Mouse (Mus musculus) hindbrain, embryonic 10.5 days (tissue): ENCODE measurements around the gene Fgf8. TPM values are rescaled to one million over a fixed set of nuclear protein-coding genes. Genes with fewer than 3 reads are reported as not detected.

Experiments
- DNase-seq: peaks from one replicate; pipeline ENCODE4 v3.0.0-alpha.2; 2017; ENCODE audit warnings: low spot score
- H3K27ac ChIP-seq: fragments of 300-500 bp; sonication (generic); 2 replicates; pipeline ENCODE4 v1.5.1; 2016; ENCODE audit warnings: mild to moderate bottlenecking, moderate library complexity
- H3K27me3 ChIP-seq: fragments of 300-500 bp; sonication (generic); 2 replicates; pipeline ENCODE4 v1.6.1; 2016; ENCODE audit warnings: mild to moderate bottlenecking; ENCODE audit not compliant: poor library complexity, insufficient read depth, severe bottlenecking
- H3K36me3 ChIP-seq: fragments of 300-500 bp; sonication (generic); 2 replicates; pipeline ENCODE4 v1.6.1; 2016; ENCODE audit warnings: mild to moderate bottlenecking, moderate library complexity
- H3K4me1 ChIP-seq: fragments of 300-500 bp; sonication (generic); replicated peaks from 2 replicates; pipeline ENCODE4 v1.6.1; 2016; ENCODE audit warnings: mild to moderate bottlenecking
- H3K4me3 ChIP-seq: fragments of 300-500 bp; sonication (generic); 2 replicates; pipeline ENCODE4 v1.5.1; 2016; ENCODE audit warnings: mild to moderate bottlenecking, moderate library complexity
- H3K9me3 ChIP-seq: fragments of 300-500 bp; sonication (generic); 2 replicates; pipeline ENCODE4 v1.6.1; 2016; ENCODE audit warnings: mild to moderate bottlenecking, moderate library complexity
- WGBS: fragments of 180-500 bp; shearing (Covaris S2); methylation state at CpG from one replicate; pipeline ENCODE4 v1.1.7; 2016; 5-methylcytosine and 5-hydroxymethylcytosine counted together
- polyA plus RNA-seq: library from polyadenylated mRNA; unstranded; fragments of >200 nt; fragmentation: Nextera tagmentation; extraction: Ambion mirVana; gene quantifications from 2 replicates; pipeline ENCODE4 v1.2.1, GENCODE M21; 2016

The Fgf8 gene
- polyA plus RNA-seq, 1 experiment from 2014 or later = 3.4 TPM

DNA sequence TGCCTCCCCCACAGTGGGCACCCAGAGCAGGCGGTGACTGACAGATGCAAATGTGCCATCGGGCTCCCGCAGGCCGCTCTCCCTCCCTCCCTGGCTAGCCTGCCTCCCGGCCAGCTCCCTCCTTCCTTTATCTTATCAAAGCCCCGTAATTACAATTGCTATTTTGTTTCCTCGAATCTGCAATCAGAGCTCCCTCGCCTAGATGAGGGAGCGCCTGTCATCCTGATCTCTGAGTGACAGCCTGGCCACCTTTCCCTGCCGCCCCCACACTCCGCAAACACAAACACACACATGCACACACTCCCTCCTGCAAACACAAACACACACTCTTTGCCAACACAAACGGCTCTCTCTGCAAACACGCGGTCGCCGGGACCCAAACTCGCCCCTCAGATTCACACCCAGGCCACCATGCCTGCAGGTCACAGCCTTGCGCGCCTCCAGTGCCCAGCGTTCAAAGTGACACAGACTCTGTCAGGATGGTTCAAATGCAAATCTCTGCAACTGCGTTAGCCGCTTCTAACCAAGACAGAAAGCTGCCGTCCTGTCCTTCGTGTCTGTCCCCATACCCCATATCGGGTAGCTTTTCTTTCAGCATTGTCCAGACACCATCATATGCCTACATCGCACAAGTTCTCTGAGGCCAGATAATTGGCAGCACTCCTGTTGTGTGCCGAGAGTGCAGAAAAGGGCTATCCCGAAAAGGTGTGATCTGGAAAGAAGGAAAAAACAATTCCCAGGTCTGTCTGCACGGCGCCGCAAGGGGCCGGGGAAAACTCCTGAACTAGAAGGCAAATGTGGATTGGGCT is 2.8 kb upstream of the Fgf8 start:
- Histone ChIP-seq H3K9me3 (no peaks in the 10 kb centered on the region), H3K4me1 (peaks cover 71% of the 10 kb centered on the region), H3K36me3 (peaks cover 2% of the 10 kb centered on the region), H3K27ac (no peak overlapping the region), H3K27me3 (peaks cover 77% of the 10 kb centered on the region), H3K4me3 (peak overlapping the region; percentile 26)
- under 1% methylated on average over 32 of the region's 32 CpGs for WGBS
- peak; percentile 39 for DNase-seq

DNA sequence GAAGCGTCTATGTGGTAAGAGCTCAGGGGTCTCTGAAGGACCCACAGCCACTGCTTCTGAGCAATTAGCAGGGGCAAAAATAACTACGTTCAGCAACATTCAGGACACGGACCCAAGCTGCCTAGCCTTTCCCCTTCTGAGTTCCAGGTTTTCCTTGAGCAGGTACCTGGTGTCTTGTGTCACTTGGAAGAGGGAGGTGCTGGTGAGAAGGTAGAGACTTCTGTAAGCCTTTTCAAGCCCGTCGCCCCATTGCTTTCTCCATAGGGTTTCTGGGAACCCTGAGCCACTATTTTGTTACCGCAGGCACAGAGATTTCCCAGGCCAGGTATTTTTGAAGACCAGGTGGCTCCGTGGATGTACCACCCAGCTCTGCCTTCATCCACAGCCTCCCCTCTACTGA is 904 bp upstream of the Fgf8 start:
- H3K36me3 ChIP-seq = no peaks in the 10 kb centered on the region
- WGBS = 17% methylated on average over 7 of the region's 7 CpGs
- H3K27me3 ChIP-seq = peaks cover 96% of the 10 kb centered on the region
- peaks cover 66% of the 10 kb centered on the region for H3K4me1 ChIP-seq
- H3K9me3 ChIP-seq = no peaks in the 10 kb centered on the region
- H3K27ac ChIP-seq = no peak overlapping the region
- DNase-seq = no peak
- peak overlapping the region; percentile 57; the same call in 1 of the 2 replicates for H3K4me3 ChIP-seq

DNA sequence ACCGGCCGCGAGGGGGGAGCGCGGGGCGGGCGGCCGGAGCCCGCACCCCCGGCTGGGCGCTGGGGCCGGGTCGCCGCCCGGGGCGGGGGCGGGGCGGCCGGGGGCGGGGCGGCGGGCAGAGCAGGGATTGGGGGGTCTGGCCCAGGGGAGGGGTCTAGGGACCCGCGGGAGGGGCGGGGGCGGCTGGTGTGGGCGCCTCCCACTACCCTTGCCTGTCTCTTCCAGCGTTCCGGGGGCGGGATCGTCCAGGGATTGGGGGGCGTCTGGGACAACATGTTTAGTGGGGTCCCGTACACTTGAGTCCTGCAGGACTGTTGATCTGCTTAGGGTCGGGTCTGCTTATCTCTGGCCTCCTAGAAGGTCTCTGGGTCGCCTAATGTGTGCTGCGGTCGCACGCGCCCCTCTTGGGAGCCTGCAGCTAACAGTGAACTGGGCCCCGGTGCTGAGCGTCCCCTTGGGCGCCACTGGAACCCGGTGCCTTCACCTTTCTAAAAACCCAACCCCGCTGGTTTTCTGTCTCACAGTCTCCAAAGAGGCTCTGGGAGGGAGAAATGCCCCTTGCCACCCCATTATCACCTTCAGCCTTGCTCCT is 365 bp upstream of the Fgf8 start:
- Histone ChIP-seq H3K4me3 (peak overlapping the region; percentile 57), H3K36me3 (no peaks in the 10 kb centered on the region), H3K4me1 (peaks cover 62% of the 10 kb centered on the region), H3K27ac (no peak overlapping the region), H3K9me3 (no peaks in the 10 kb centered on the region), H3K27me3 (peaks cover 96% of the 10 kb centered on the region)
- WGBS = 1% methylated on average over 40 of the region's 44 CpGs
- peak; percentile 33 for DNase-seq

DNA sequence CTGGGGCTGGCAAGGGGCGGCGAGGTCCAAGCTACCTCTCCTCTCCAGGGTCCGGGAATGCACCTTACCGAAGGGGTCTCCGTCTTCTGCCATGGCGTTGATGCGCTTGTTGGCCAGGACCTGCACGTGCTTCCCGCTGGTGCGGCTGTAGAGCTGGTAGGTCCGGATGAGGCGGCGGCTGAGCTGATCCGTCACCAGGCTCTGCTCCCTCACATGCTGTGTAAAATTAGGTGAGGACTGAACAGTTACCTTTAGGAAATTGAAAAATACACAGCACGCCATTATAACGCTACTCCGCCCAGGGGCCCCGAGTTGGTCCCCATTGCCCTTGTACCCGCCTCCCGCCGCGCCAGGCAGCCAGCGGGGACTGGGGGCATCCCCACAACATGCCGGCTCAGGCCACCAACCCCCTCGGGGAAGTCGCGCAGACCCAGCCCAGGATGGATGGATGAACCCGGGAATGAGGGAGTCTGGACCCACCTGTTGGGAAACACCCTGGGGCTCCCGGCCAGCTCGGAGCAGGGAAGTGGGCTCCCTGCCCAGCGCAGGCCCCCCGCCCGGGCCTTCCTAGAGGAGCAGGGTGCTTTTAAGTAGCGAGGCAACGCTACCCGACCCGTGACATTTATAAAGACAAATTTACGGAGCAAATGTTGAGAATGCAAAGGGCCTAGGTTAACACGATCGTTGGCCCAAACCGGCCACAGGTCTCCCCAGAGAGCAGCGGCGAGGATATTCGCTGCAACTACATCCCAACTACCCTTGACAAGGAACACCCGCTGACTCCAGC is 1.1 kb downstream of the Fgf8 start:
- peaks cover 67% of the 10 kb centered on the region for H3K4me1 ChIP-seq
- peaks cover 100% of the 10 kb centered on the region for H3K27me3 ChIP-seq
- H3K36me3 ChIP-seq = no peaks in the 10 kb centered on the region
- H3K27ac ChIP-seq = peak overlapping the region; percentile 56; the same call in 1 of the 2 replicates
- WGBS = under 1% methylated on average over 45 of the region's 45 CpGs
- H3K9me3 ChIP-seq = no peaks in the 10 kb centered on the region
- DNase-seq = peak; percentile 45
- peak overlapping the region; percentile 57 for H3K4me3 ChIP-seq

DNA sequence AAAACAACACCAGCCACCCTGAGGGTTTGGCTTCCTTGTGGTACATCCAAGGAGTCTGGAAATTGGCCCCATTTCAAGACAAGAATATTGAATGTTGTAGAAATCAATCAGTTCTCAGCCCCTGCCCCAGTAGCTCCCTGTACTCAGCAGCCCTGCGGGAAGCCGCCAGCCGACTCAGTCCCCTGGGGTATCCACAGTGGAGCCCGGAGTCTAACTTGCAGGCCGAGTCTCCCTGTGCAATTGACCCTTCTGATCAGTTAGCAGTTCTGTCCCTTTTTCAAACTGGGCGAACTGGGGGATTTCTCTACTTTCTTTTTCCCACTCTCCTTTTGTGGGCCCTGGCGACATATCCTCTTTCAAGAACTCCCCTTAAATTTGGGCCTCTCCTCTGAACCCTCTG is 1.9 kb downstream of the Fgf8 start:
- Histone ChIP-seq H3K4me3 (peak overlapping the region; percentile 57), H3K27ac (no peak overlapping the region)

GRCm38 (mm10) chr19:45740233-45740632 is 2.5 kb downstream of the Fgf8 start:
- H3K36me3 ChIP-seq = no peaks in the 10 kb centered on the region
- no peaks in the 10 kb centered on the region for H3K9me3 ChIP-seq
- peaks cover 100% of the 10 kb centered on the region for H3K27me3 ChIP-seq
- DNase-seq = no peak
- peaks cover 67% of the 10 kb centered on the region for H3K4me1 ChIP-seq
- 4% methylated on average over 13 of the region's 13 CpGs for WGBS
- H3K27ac ChIP-seq = no peak overlapping the region
- peak overlapping the region; percentile 14 for H3K4me3 ChIP-seq

More for the DNA sequence above, 1.9 kb downstream of the Fgf8 start:
- no peak for DNase-seq
- Histone ChIP-seq H3K9me3 (no peaks in the 10 kb centered on the region), H3K36me3 (no peaks in the 10 kb centered on the region), H3K27me3 (peaks cover 100% of the 10 kb centered on the region), H3K4me1 (peaks cover 67% of the 10 kb centered on the region)
- WGBS = 6% methylated on average over 7 of the region's 7 CpGs

- Histone ChIP-seq H3K36me3 (no peaks in the 10 kb centered on the region), H3K27ac (no peak overlapping the region), H3K27me3 (peaks cover 100% of the 10 kb centered on the region), H3K4me1 (peaks cover 76% of the 10 kb centered on the region), H3K9me3 (no peaks in the 10 kb centered on the region), H3K4me3 (no peak overlapping the region)
- no peak for DNase-seq
- 53% methylated on average over 5 of the region's 5 CpGs for WGBS
Observed at GRCm38 (mm10) chr19:45738521-45738920, 4.2 kb downstream of the Fgf8 start.

DNA sequence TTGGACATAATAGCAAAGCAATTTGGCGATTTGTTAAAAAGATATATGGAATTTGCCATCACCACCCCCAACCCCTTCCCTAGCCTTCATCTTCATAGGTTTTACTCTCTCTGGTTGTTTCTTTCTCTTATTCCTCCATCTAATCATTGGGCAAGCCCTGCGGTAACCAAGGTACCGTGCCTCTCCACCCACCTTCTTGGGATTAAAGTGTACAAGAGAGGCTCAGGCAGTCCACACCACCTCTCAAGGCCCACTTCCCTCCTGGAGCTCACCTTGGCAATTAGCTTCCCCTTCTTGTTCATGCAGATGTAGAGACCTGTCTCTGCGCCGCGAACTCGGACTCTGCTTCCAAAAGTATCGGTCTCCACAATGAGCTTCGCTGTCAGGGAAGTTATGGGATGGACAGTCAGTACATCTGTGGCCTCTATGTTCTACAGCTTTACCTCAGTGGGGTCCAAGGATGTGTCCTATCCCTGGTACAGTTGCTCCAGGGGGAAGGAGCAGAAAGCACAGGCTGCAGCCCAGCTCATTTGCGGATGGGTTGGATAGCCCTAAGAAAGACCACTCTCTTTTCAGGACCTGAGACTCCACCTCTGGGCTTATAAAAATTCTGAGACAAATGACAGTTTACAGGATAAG is 4.8 kb downstream of the Fgf8 start:
- Histone ChIP-seq H3K27ac (no peak overlapping the region), H3K36me3 (no peaks in the 10 kb centered on the region), H3K4me1 (peaks cover 74% of the 10 kb centered on the region), H3K9me3 (no peaks in the 10 kb centered on the region), H3K4me3 (no peak overlapping the region; the same call in 1 of the 2 replicates), H3K27me3 (peaks cover 100% of the 10 kb centered on the region)
- 54% methylated on average over 10 of the region's 10 CpGs for WGBS
- DNase-seq = no peak

- DNase-seq = peak; percentile 55
- H3K27ac ChIP-seq = peak overlapping the region; percentile 46
- WGBS = 5% methylated on average over 23 of the region's 23 CpGs
Observed at GRCm38 (mm10) chr19:45737208-45737845, 5.4 kb downstream of the Fgf8 start.

GRCm38 (mm10) chr19:45736855-45737207 is 5.9 kb downstream of the Fgf8 start:
- H3K4me1 ChIP-seq = peaks cover 62% of the 10 kb centered on the region
- peak; percentile 53 for DNase-seq
- peaks cover 100% of the 10 kb centered on the region for H3K27me3 ChIP-seq
- H3K9me3 ChIP-seq = no peaks in the 10 kb centered on the region
- peak overlapping the region; percentile 46 for H3K27ac ChIP-seq
- H3K36me3 ChIP-seq = no peaks in the 10 kb centered on the region
- H3K4me3 ChIP-seq = peak overlapping the region; percentile 39
- WGBS = 2% methylated on average over 28 of the region's 28 CpGs

More at GRCm38 (mm10) chr19:45737208-45737845, 5.4 kb downstream of the Fgf8 start:
- Histone ChIP-seq H3K4me1 (peaks cover 67% of the 10 kb centered on the region), H3K9me3 (no peaks in the 10 kb centered on the region), H3K4me3 (peak overlapping the region; percentile 39), H3K36me3 (no peaks in the 10 kb centered on the region), H3K27me3 (peaks cover 100% of the 10 kb centered on the region)

GRCm38 (mm10) chr19:45736241-45736640 is 6.5 kb downstream of the Fgf8 start:
- Histone ChIP-seq H3K4me3 (peak overlapping the region; percentile 39; the same call in 1 of the 2 replicates), H3K27ac (no peak overlapping the region), H3K9me3 (no peaks in the 10 kb centered on the region), H3K36me3 (no peaks in the 10 kb centered on the region), H3K4me1 (peaks cover 56% of the 10 kb centered on the region), H3K27me3 (peaks cover 100% of the 10 kb centered on the region)
- 29% methylated on average over 1 of the region's 1 CpGs for WGBS
- DNase-seq = no peak

DNA sequence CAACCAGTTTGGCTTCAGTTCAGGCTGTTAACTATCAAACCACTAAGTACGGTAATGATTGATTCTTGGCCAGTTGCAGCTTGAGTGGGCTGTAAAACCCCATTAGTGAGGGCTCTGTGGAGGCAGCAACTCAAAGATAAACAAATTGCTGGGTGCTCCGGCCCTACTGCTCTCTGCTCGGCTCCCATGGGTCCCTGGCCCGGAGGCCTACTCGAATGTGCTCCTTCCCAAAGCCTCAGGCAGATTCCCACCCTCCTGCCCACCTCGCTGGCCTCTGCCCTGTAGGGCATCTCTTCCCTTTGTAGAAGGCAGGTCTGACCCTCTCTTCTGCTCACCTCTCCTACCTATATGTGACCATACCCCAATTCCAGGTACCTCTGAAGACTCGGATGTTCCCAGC is 8.0 kb downstream of the Fgf8 start:
- Histone ChIP-seq H3K4me1 (peaks cover 47% of the 10 kb centered on the region), H3K9me3 (no peaks in the 10 kb centered on the region), H3K27me3 (peaks cover 100% of the 10 kb centered on the region), H3K36me3 (no peaks in the 10 kb centered on the region), H3K27ac (no peak overlapping the region), H3K4me3 (no peak overlapping the region)
- DNase-seq = no peak
- 41% methylated on average over 7 of the region's 7 CpGs for WGBS
